Mouse (Mus musculus): ENCODE results near the gene Naaa. TPM values are rescaled to one million over a fixed set of nuclear protein-coding genes. Genes with fewer than 3 reads are reported as not detected.

Gene Naaa
- polyA plus RNA-seq (2017; shearing (Covaris generic)): 10 to 100 TPM; 10.8 to 13.4 TPM

GRCm38 (mm10) chr5:92277437-92278394 is at the start of gene Naaa:
TSS of gene Naaa (minus strand) at chr5:92278170.

GRCm38 (mm10) chr5:92309681-92310511 is 31.9 kb upstream of the Naaa start, which contains the start of gene Sdad1:
TSS of gene Sdad1 (minus strand) at chr5:92310479.

GRCm38 (mm10) chr5:92256218-92256617 is 21.8 kb downstream of the Naaa start, which contains the start of gene Ppef2:
TSS of gene Ppef2 (minus strand) at chr5:92256278.

GRCm38 (mm10) chr5:92215308-92215707 is 62.7 kb downstream of the Naaa start, which contains the start of gene U90926:
TSS of gene U90926 (minus strand) at chr5:92215408.

Other genes with a start within 250 kb of the Naaa start
- 1 to 10 TPM; 4.8 to 5.4 TPM for gene Cdkl2, start 234.3 kb downstream of the Naaa start, polyA plus RNA-seq (2017; shearing (Covaris generic))
- 100 to 1,000 TPM; 159 to 181 TPM for gene G3bp2, start 194.5 kb downstream of the Naaa start, polyA plus RNA-seq (2017; shearing (Covaris generic))
- gene Uso1, start 140.2 kb downstream of the Naaa start, polyA plus RNA-seq (2017; shearing (Covaris generic)): 10 to 100 TPM; 40.3 to 56.6 TPM
- gene U90926, start 62.8 kb downstream of the Naaa start, polyA plus RNA-seq (2017; shearing (Covaris generic)): not detected
- under 1 TPM; 0.30 to 0.87 TPM for gene Ppef2, start 21.9 kb downstream of the Naaa start, polyA plus RNA-seq (2017; shearing (Covaris generic))
- gene Sdad1, start 32.3 kb upstream of the Naaa start, polyA plus RNA-seq (2017; shearing (Covaris generic)): 10 to 100 TPM; 33.4 to 54.3 TPM
- 1 to 10 TPM in 1 of 2 experiments, under 1 TPM in 1; 0.47 to 2.1 TPM for gene Cxcl9, start 49.9 kb upstream of the Naaa start, polyA plus RNA-seq (2017; shearing (Covaris generic))
- 10 to 100 TPM in 1 of 2 experiments, 1 to 10 TPM in 1; 6.7 to 12.1 TPM for gene Art3, start 53.7 kb upstream of the Naaa start, polyA plus RNA-seq (2017; shearing (Covaris generic))
- gene Cxcl10, start 70.7 kb upstream of the Naaa start, polyA plus RNA-seq (2017; shearing (Covaris generic)): 10 to 100 TPM in 1 of 2 experiments, 1 to 10 TPM in 1; 7.2 to 21.2 TPM
- gene Nup54, start 157.0 kb upstream of the Naaa start, polyA plus RNA-seq (2017; shearing (Covaris generic)): 10 to 100 TPM; 38.4 to 51.4 TPM
- 10 to 100 TPM; 22.2 to 26.0 TPM for gene Scarb2, start 228.7 kb upstream of the Naaa start, polyA plus RNA-seq (2017; shearing (Covaris generic))

Measured in inflammation-experienced regulatory T-cells (primary cell).